Mouse (Mus musculus) embryo, embryonic 10.5 days (tissue): Measurements from ENCODE around the gene Lhfpl2.

ENCODE experiments used
- DNase-seq: peaks from one replicate; pipeline ENCODE4 v3.0.0-alpha.2; 2015; ENCODE audit warnings: low spot score

The Lhfpl2 gene

GRCm38 (mm10) chr13:94098369-94099084, 40.9 kb downstream of the Lhfpl2 start:
- no peak for DNase-seq

GRCm38 (mm10) chr13:94099087-94099486, 41.5 kb downstream of the Lhfpl2 start:
- DNase-seq = no peak

- no peak for DNase-seq
These were observed 42.8 kb downstream of the Lhfpl2 start for GRCm38 (mm10) chr13:94100361-94100760.

- no peak for DNase-seq
These were observed 43.5 kb downstream of the Lhfpl2 start for GRCm38 (mm10) chr13:94101020-94101571.

GRCm38 (mm10) chr13:94104866-94105475, 47.4 kb downstream of the Lhfpl2 start:
- no peak for DNase-seq

GRCm38 (mm10) chr13:94106431-94106830, 48.8 kb downstream of the Lhfpl2 start:
- no peak for DNase-seq

- DNase-seq = no peak
These were observed 49.4 kb downstream of the Lhfpl2 start for GRCm38 (mm10) chr13:94106983-94107382.

GRCm38 (mm10) chr13:94110556-94110955, 53.0 kb downstream of the Lhfpl2 start:
- DNase-seq = no peak

- DNase-seq = no peak
These were observed 57.9 kb downstream of the Lhfpl2 start for GRCm38 (mm10) chr13:94115476-94115875.

- peak; percentile 57 for DNase-seq
These were observed 59.3 kb downstream of the Lhfpl2 start for GRCm38 (mm10) chr13:94116705-94117410.

GRCm38 (mm10) chr13:94117522-94117921, 59.9 kb downstream of the Lhfpl2 start:
- no peak for DNase-seq

- no peak for DNase-seq
These were observed 60.5 kb downstream of the Lhfpl2 start for GRCm38 (mm10) chr13:94118091-94118490.

- no peak for DNase-seq
These were observed 61.7 kb downstream of the Lhfpl2 start for GRCm38 (mm10) chr13:94119309-94119708.

GRCm38 (mm10) chr13:94122703-94123592, 65.4 kb downstream of the Lhfpl2 start:
- no peak for DNase-seq

- no peak for DNase-seq
These were observed 72.8 kb downstream of the Lhfpl2 start for GRCm38 (mm10) chr13:94130394-94130793.

- no peak for DNase-seq
These were observed 73.5 kb downstream of the Lhfpl2 start for GRCm38 (mm10) chr13:94131135-94131534.

GRCm38 (mm10) chr13:94132187-94132995, 74.8 kb downstream of the Lhfpl2 start:
- DNase-seq = no peak

GRCm38 (mm10) chr13:94134646-94135045, 77.0 kb downstream of the Lhfpl2 start:
- DNase-seq = no peak

GRCm38 (mm10) chr13:94135180-94135579, 77.6 kb downstream of the Lhfpl2 start:
- no peak for DNase-seq

- DNase-seq = no peak
These were observed 82.3 kb downstream of the Lhfpl2 start for GRCm38 (mm10) chr13:94139713-94140445.
